Mouse (Mus musculus): ENCODE measurements at regions not wholly inside any gene's neighbourhood (a gene's known extent, or its start where the extent isn't known, plus 50 kb on each side); places are given as distances from the start of the nearest gene placed in this dataset.

DNA sequence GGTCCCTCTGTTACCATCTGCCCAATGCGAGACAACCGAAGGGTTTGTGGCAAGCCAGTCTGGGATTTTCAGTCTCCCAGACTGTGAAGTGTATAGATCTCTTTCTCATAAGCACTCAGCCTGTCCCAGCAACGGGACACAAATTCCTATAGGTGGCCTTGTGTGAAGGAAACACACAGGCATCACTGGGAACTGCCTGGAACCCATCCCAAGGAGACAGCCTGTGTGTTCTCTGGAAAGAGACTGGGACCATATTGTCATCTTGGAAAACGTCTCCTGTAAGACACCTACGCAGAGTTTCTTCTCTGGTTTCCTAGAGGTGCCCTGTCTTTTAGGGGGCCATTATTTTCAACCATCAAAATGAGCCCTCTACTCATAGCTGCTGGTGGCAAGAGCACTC is 66.9 kb upstream of the Msx2 start:
- Histone ChIP-seq H3K4me3 (replicated peaks) (no peak overlapping the region), H3K4me1 (replicated peaks) (no peaks in the 10 kb centered on the region), H3K36me3 (no peaks in the 10 kb centered on the region), H3K27ac (no peak overlapping the region), H3K27me3 (peaks cover 41% of the 10 kb centered on the region), H3K4me2 (replicated peaks) (no peak overlapping the region), H3K9ac (replicated peaks) (no peak overlapping the region), H3K9me3 (no peaks in the 10 kb centered on the region)
- 88% methylated on average over 5 of the region's 5 CpGs for WGBS
- no peak for ATAC-seq

DNA sequence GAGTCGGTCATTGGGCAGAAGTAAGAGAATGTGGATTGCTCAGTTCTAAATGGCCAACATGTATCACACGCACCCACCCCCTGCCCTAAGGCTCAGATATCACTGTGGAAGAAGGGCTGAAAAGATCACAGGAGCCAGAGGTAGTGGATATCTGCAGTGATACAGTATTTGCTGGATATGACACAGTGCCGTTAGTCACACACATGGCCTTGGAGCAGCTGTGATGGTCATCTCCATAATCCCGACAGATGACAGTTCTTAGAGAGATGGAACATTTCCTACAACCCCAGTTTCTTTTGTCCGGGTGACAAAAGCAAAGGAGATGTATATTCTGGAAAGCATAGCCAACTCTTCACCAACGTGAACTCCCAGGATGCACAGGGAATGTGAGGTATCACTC is 65.1 kb upstream of the Msx2 start:
- peaks cover 35% of the 10 kb centered on the region for H3K27me3 ChIP-seq

GRCm38 (mm10) chr13:53535781-53536425 is 63.0 kb upstream of the Msx2 start:
- H3K4me1 ChIP-seq (replicated peaks): no peaks in the 10 kb centered on the region
- ATAC-seq: no peak
- peaks cover 33% of the 10 kb centered on the region for H3K27me3 ChIP-seq
- H3K9me3 ChIP-seq: no peaks in the 10 kb centered on the region
- H3K27ac ChIP-seq: no peak overlapping the region
- H3K36me3 ChIP-seq: no peaks in the 10 kb centered on the region
- H3K4me3 ChIP-seq (replicated peaks): no peak overlapping the region
- no peak overlapping the region for H3K4me2 ChIP-seq (replicated peaks)
- H3K9ac ChIP-seq (replicated peaks): no peak overlapping the region
- 84% methylated on average over 10 of the region's 10 CpGs for WGBS

More for the DNA sequence above, 65.1 kb upstream of the Msx2 start:
- H3K27ac ChIP-seq: no peak overlapping the region
- no peaks in the 10 kb centered on the region for H3K9me3 ChIP-seq
- H3K4me3 ChIP-seq (replicated peaks): no peak overlapping the region
- no peak overlapping the region for H3K9ac ChIP-seq (replicated peaks)
- no peak overlapping the region for H3K4me2 ChIP-seq (replicated peaks)
- no peak for ATAC-seq
- no peaks in the 10 kb centered on the region for H3K36me3 ChIP-seq
- no peaks in the 10 kb centered on the region for H3K4me1 ChIP-seq (replicated peaks)
- 93% methylated on average over 6 of the region's 6 CpGs for whole genome bisulfite sequencing

GRCm38 (mm10) chr13:53533738-53534137 is 60.9 kb upstream of the Msx2 start:
- H3K9ac ChIP-seq (replicated peaks): no peak overlapping the region
- H3K9me3 ChIP-seq: no peaks in the 10 kb centered on the region
- ATAC-seq: no peak
- H3K27me3 ChIP-seq: peaks cover 25% of the 10 kb centered on the region
- no peak overlapping the region for H3K4me2 ChIP-seq (replicated peaks)
- no peak overlapping the region for H3K4me3 ChIP-seq (replicated peaks)
- H3K27ac ChIP-seq: no peak overlapping the region
- 44% methylated on average over 8 of the region's 8 CpGs for WGBS
- H3K4me1 ChIP-seq (replicated peaks): no peaks in the 10 kb centered on the region
- H3K36me3 ChIP-seq: no peaks in the 10 kb centered on the region

- no peak overlapping the region for H3K9ac ChIP-seq (replicated peaks)
- no peak overlapping the region for H3K27ac ChIP-seq
- H3K36me3 ChIP-seq: no peaks in the 10 kb centered on the region
- H3K9me3 ChIP-seq: no peaks in the 10 kb centered on the region
- no peaks in the 10 kb centered on the region for H3K4me1 ChIP-seq (replicated peaks)
- 86% methylated on average over 9 of the region's 9 CpGs for WGBS
- H3K4me3 ChIP-seq (replicated peaks): no peak overlapping the region
- no peak overlapping the region for H3K4me2 ChIP-seq (replicated peaks)
- H3K27me3 ChIP-seq: peaks cover 15% of the 10 kb centered on the region
- no peak for ATAC-seq
These were observed 54.0 kb upstream of the Msx2 start for GRCm38 (mm10) chr13:53526880-53527279.

- Histone ChIP-seq H3K4me1 (replicated peaks) (peaks cover 9% of the 10 kb centered on the region), H3K27ac (no peak overlapping the region), H3K4me3 (replicated peaks) (no peak overlapping the region), H3K27me3 (peaks cover 11% of the 10 kb centered on the region), H3K36me3 (no peaks in the 10 kb centered on the region), H3K4me2 (replicated peaks) (no peak overlapping the region), H3K9ac (replicated peaks) (no peak overlapping the region), H3K9me3 (no peaks in the 10 kb centered on the region)
- WGBS: 54% methylated on average over 5 of the region's 5 CpGs
- ATAC-seq: no peak
These were observed 49.9 kb upstream of the Msx2 start for GRCm38 (mm10) chr13:53522807-53523206.

All from midbrain, embryonic 13.5 days (tissue).